In the genomic region with DNA sequence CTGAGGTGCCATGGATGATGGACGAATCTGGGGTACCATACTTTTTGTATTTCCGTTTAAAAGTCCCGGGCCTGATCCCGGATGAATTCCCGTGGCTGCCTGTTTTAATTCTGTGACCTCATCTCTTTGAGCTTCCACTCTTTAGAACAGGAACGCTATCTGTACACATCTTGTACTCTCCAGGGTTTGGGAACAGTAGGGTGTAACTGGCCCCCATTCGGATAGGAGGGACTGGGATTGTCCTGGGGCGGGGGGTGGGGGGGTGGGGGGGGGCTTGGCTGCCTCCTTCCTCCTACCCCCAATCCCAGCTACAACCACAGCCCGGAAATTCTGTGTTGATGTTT, we compare ENCODE assay signal across 8 mouse cellular contexts. TPM values are rescaled to one million over a fixed set of nuclear protein-coding genes. Genes with fewer than 3 reads are reported as not detected.
DNase-seq lines count a peak whose midpoint lies in the region; ATAC-seq lines count a peak whose summit lies in the region.

No protein-coding gene starts in this region.

- H3K9me3 ChIP-seq in kidney, embryonic 16.5 days (ENCODE audit: low read length) = no peaks in the 10 kb centered on the region
- H3K9me3 ChIP-seq in embryonic facial prominence, embryonic 13.5 days = no peaks in the 10 kb centered on the region
- H3K9me3 ChIP-seq in intestine, embryonic 15.5 days = no peaks in the 10 kb centered on the region
- no peaks in the 10 kb centered on the region for H3K9me3 ChIP-seq in midbrain, embryonic 15.5 days

- 27% methylated on average over 9 of the region's 9 CpGs for WGBS in kidney, embryonic 16.5 days
- WGBS in embryonic facial prominence, embryonic 13.5 days = 32% methylated on average over 9 of the region's 9 CpGs
- 20% methylated on average over 9 of the region's 9 CpGs for WGBS in intestine, embryonic 15.5 days
- 32% methylated on average over 9 of the region's 9 CpGs for WGBS in midbrain, embryonic 15.5 days

- no peak for ATAC-seq in kidney, embryonic 16.5 days (ENCODE audit: low FRiP score, low TSS enrichment)
- no peak for ATAC-seq in embryonic facial prominence, embryonic 13.5 days (ENCODE audit: insufficient number of reproducible peaks, insufficient read depth, low FRiP score, low TSS enrichment, low read depth)
- peak; percentile 32; the same call in 1 of the 2 replicates for ATAC-seq in intestine, embryonic 15.5 days
- no peak for ATAC-seq in midbrain, embryonic 15.5 days (replicated peaks)
- ATAC-seq in megakaryocyte progenitor cell, adult 5-6 weeks (replicated peaks; ENCODE audit: poor library complexity) = no peak

- H3K36me3 ChIP-seq in kidney, embryonic 16.5 days (ENCODE audit: insufficient read depth, low read length) = no peaks in the 10 kb centered on the region
- H3K36me3 ChIP-seq in embryonic facial prominence, embryonic 13.5 days = no peaks in the 10 kb centered on the region
- H3K36me3 ChIP-seq in intestine, embryonic 15.5 days = no peaks in the 10 kb centered on the region
- no peaks in the 10 kb centered on the region for H3K36me3 ChIP-seq in midbrain, embryonic 15.5 days (replicated peaks)

- H3K4me3 ChIP-seq in kidney, embryonic 16.5 days (ENCODE audit: low read length) = peak overlapping the region; percentile 62
- peak overlapping the region; percentile 63 for H3K4me3 ChIP-seq in embryonic facial prominence, embryonic 13.5 days
- peak overlapping the region; percentile 67 for H3K4me3 ChIP-seq in intestine, embryonic 15.5 days (replicated peaks)
- 0 out of 2 replicates have a peak overlapping the region, but pooled peaks have one; percentile 52 for H3K4me3 ChIP-seq in midbrain, embryonic 15.5 days

- H3K4me1 ChIP-seq in kidney, embryonic 16.5 days (ENCODE audit: insufficient read depth, low read length) = peaks cover 52% of the 10 kb centered on the region
- H3K4me1 ChIP-seq in embryonic facial prominence, embryonic 13.5 days = peaks cover 31% of the 10 kb centered on the region
- H3K4me1 ChIP-seq in intestine, embryonic 15.5 days (replicated peaks) = peaks cover 49% of the 10 kb centered on the region
- H3K4me1 ChIP-seq in midbrain, embryonic 15.5 days = peaks cover 17% of the 10 kb centered on the region

- DNase-seq in kidney, adult 11 months = no peak
- no peak for DNase-seq in retina, embryonic 14.5 days (ENCODE audit: low spot score)
- DNase-seq in adrenal gland, adult (ENCODE audit: inconsistent age in 2 of 2, low spot score in 1 of 2) = no peak

- no peak overlapping the region for H3K27ac ChIP-seq in kidney, embryonic 16.5 days (ENCODE audit: low read length)
- no peak overlapping the region for H3K27ac ChIP-seq in embryonic facial prominence, embryonic 13.5 days
- H3K27ac ChIP-seq in intestine, embryonic 15.5 days = peak overlapping the region; percentile 86
- no peak overlapping the region for H3K27ac ChIP-seq in midbrain, embryonic 15.5 days

- H3K9ac ChIP-seq in kidney, embryonic 16.5 days (replicated peaks; ENCODE audit: low read length) = peak overlapping the region; percentile 84
- peak overlapping the region; percentile 80; the same call in 1 of the 2 replicates for H3K9ac ChIP-seq in embryonic facial prominence, embryonic 13.5 days
- peak overlapping the region; percentile 77; the same call in 1 of the 2 replicates for H3K9ac ChIP-seq in intestine, embryonic 15.5 days
- H3K9ac ChIP-seq in midbrain, embryonic 15.5 days = no peak overlapping the region

- H3K27me3 ChIP-seq in kidney, embryonic 16.5 days (ENCODE audit: insufficient read depth, low read length) = no peaks in the 10 kb centered on the region
- H3K27me3 ChIP-seq in embryonic facial prominence, embryonic 13.5 days = peaks cover 35% of the 10 kb centered on the region
- H3K27me3 ChIP-seq in intestine, embryonic 15.5 days (replicated peaks) = no peaks in the 10 kb centered on the region
- H3K27me3 ChIP-seq in midbrain, embryonic 15.5 days (replicated peaks) = peaks cover 7% of the 10 kb centered on the region; the same call in 1 of the 2 replicates

- H3K4me2 ChIP-seq in kidney, embryonic 16.5 days (replicated peaks; ENCODE audit: low read depth, low read length) = peak overlapping the region; percentile 91
- peak overlapping the region; percentile 97 for H3K4me2 ChIP-seq in embryonic facial prominence, embryonic 13.5 days
- peak overlapping the region; percentile 85 for H3K4me2 ChIP-seq in intestine, embryonic 15.5 days (replicated peaks)
- peak overlapping the region; percentile 99; the same call in 1 of the 2 replicates for H3K4me2 ChIP-seq in midbrain, embryonic 15.5 days

RNA-seq across cellular contexts. Expression of a gene that starts 1.4 kb away (rescaled TPM):
- 8.7 and 9.1 TPM in 2 replicates for polyA plus RNA-seq in kidney, embryonic 16.5 days (2015; fragmentation: Nextera tagmentation; extraction: Ambion mirVana)
- polyA plus RNA-seq in embryonic facial prominence, embryonic 13.5 days (2015; fragmentation: Nextera tagmentation; extraction: Ambion mirVana) = 5.6 and 6.1 TPM in 2 replicates
- polyA plus RNA-seq in intestine, embryonic 15.5 days (2015; fragmentation: Nextera tagmentation; extraction: Ambion mirVana) = 9.4 and 11.8 TPM in 2 replicates
- polyA plus RNA-seq in midbrain, embryonic 15.5 days (2015; fragmentation: Nextera tagmentation; extraction: Ambion mirVana) = 2.4 and 2.8 TPM in 2 replicates
- total RNA-seq in megakaryocyte progenitor cell, adult 5-6 weeks (2015) = 119 and 135 TPM in 2 replicates
- total RNA-seq in megakaryocyte progenitor cell, adult 5-6 weeks (2017) = 68.0 and 70.5 TPM in 2 replicates
